Mouse (Mus musculus) ES-E14 (cell line): Measurements from ENCODE around the gene Atxn1.

Experiments
- CHD2 ChIP-seq: IDR thresholded peaks from 2 replicates; pipeline ENCODE4 v1.6.1; 2014; ENCODE audit warnings: mild to moderate bottlenecking, low read depth, low read length, inconsistent platforms
- HCFC1 ChIP-seq: IDR thresholded peaks from 2 replicates; pipeline ENCODE4 v1.6.1; 2012; ENCODE audit warnings: low read length, inconsistent platforms, borderline replicate concordance; ENCODE audit not compliant: insufficient read depth
- MAFK ChIP-seq: IDR thresholded peaks from 2 replicates; pipeline ENCODE4 v1.6.1; 2014; ENCODE audit warnings: mild to moderate bottlenecking, low read depth, low read length, inconsistent platforms; ENCODE audit not compliant: insufficient read depth
- ZC3H11A ChIP-seq: IDR thresholded peaks from 2 replicates; pipeline ENCODE4 v1.6.1; 2012; ENCODE audit warnings: low read depth, mild to moderate bottlenecking, inconsistent platforms, low read length, borderline replicate concordance
- ZNF384 ChIP-seq: IDR thresholded peaks from 2 replicates; pipeline ENCODE4 v1.6.1; 2012; ENCODE audit warnings: low read depth, low read length, inconsistent platforms

GRCm38 (mm10) chr13:45904955-45905354 lies 59.9 kb downstream of the Atxn1 start:
- TF ChIP-seq CHD2, result no peak
- TF ChIP-seq ZC3H11A, result no peak
- TF ChIP-seq MAFK, result no peak
- no peak for TF ChIP-seq ZNF384
- TF ChIP-seq HCFC1, result no peak
